Comparison of ENCODE assay signal across 15 mouse cellular contexts in genomic region chr1:165471490-165471889, GRCm38 (mm10). TPM values are rescaled to one million over a fixed set of nuclear protein-coding genes. Genes with fewer than 3 reads are reported as not detected.
"Had no signal": no experiment of that assay in that cellular context is flagged by ENCODE, and none has a peak within 500 bp of the region (broad histone marks: within the 10 kb centered on the region; RNA-seq: fewer than 3 reads in every experiment).

No protein-coding gene starts in this region.

- H3K9ac ChIP-seq: limb, embryonic 13.5 days; liver, embryonic 13.5 days; midbrain, embryonic 12.5 days had no signal

- H3K4me1 ChIP-seq: limb, embryonic 13.5 days; midbrain, embryonic 12.5 days had no signal

- H3K27ac ChIP-seq: kidney, postnatal 0 days; layer of hippocampus, adult 2 months; limb, embryonic 13.5 days; liver, embryonic 13.5 days; midbrain, embryonic 12.5 days had no signal

- H3K4me2 ChIP-seq: limb, embryonic 13.5 days; liver, embryonic 13.5 days; midbrain, embryonic 12.5 days had no signal

- H3K27me3 ChIP-seq: limb, embryonic 13.5 days; liver, embryonic 13.5 days; midbrain, embryonic 12.5 days had no signal

- H3K36me3 ChIP-seq: limb, embryonic 13.5 days; midbrain, embryonic 12.5 days had no signal

- DNase-seq: kidney, adult 11 months; kidney, adult 9 months; kidney, postnatal 36 days; left cerebral cortex, postnatal 4 days; liver, embryonic 13.5 days; lung, adult 18-20 months; lung, postnatal 10 days; lung, postnatal 4 days; right cerebral cortex, adult 18-20 months had no signal

- H3K9me3 ChIP-seq: limb, embryonic 13.5 days; liver, embryonic 13.5 days; midbrain, embryonic 12.5 days had no signal

- H3K4me3 ChIP-seq: layer of hippocampus, adult 2 months; limb, embryonic 13.5 days; liver, embryonic 13.5 days; midbrain, embryonic 12.5 days had no signal

RNA-seq across cellular contexts. Expression of gene Adcy10, which starts 13.5 kb away (rescaled TPM):
- total RNA-seq: midbrain, postnatal 0 days had no signal
- polyA plus RNA-seq: kidney, postnatal 0 days; limb, embryonic 13.5 days; thymus, postnatal 0 days had no signal
